Mouse (Mus musculus) CH12.LX (cell line): ENCODE data around the gene Pou3f3.

Experiments
- CTCF ChIP-seq, 2 experiments: IDR thresholded peaks in 1 of 2; conservative IDR thresholded peaks in 1 of 2; 2 replicates each; pipeline ENCODE4 v1.5.1; 2011 to 2012; ENCODE audit warnings: low read depth in 2 of 2, low read length in 2 of 2, improper control_type of control experiment in 1 of 2, inconsistent platforms in 1 of 2, mild to moderate bottlenecking in 1 of 2, moderate library complexity in 1 of 2
- JUND ChIP-seq: conservative IDR thresholded peaks from 2 replicates; pipeline ENCODE4 v1.6.1; 2011; ENCODE audit warnings: low read depth, low read length, improper control_type of control experiment
- NELFE ChIP-seq: IDR thresholded peaks from 2 replicates; pipeline ENCODE4 v1.6.1; 2011; ENCODE audit warnings: low read depth, low read length, improper control_type of control experiment
- ZKSCAN1 ChIP-seq: IDR thresholded peaks from 2 replicates; pipeline ENCODE4 v1.6.1; 2012; ENCODE audit warnings: low read depth, inconsistent platforms, low read length, improper control_type of control experiment, borderline replicate concordance

DNA sequence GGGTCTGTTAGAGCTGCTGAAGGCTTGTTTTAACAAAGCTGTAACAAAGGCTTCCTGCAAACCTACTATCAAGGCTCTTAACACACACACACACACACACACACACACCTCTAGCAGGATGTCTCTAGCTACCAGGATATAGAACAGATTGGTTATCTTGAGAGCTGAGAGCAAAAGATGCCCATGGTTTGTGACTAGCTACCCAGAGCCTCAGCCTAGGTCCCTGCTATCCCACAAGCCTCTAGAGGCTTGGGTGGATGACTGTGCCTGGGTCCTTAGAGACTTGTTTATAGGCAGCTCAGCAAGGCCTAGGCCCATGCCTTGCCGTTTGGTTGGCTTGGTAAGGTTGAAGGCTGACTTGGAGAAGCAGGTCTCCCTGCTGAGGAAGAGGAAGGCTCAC lies 13.5 kb downstream of the Pou3f3 start:
- TF ChIP-seq CTCF (conservative IDR thresholded peaks at IDR 0.05 in 1 of 2, IDR thresholded peaks at IDR 0.05 in 1 of 2; ENCODE audit: low read depth in 2 of 2, low read length in 2 of 2): no peak
- no peak for TF ChIP-seq ZKSCAN1
- no peak for TF ChIP-seq NELFE
- TF ChIP-seq JUND: no peak
